ENCODE assay signal across 7 mouse cellular contexts in genomic region chr11:87662822-87663221, GRCm38 (mm10). TPM values are rescaled to one million over a fixed set of nuclear protein-coding genes. Genes with fewer than 3 reads are reported as not detected.
DNase-seq lines count a peak whose midpoint lies in the region; ATAC-seq and TF ChIP-seq lines count a peak whose summit lies in the region.

No protein-coding gene starts in this region.

- no peaks in the 10 kb centered on the region for H3K36me3 ChIP-seq in spleen, adult 2 months (ENCODE audit: control insufficient read depth, insufficient read depth, low read length)
- no peaks in the 10 kb centered on the region for H3K36me3 ChIP-seq in forebrain, embryonic 13.5 days (ENCODE audit: poor library complexity, severe bottlenecking)
- H3K36me3 ChIP-seq in limb, embryonic 13.5 days, result no peaks in the 10 kb centered on the region
- no peaks in the 10 kb centered on the region for H3K36me3 ChIP-seq in stomach, embryonic 15.5 days

- DNase-seq in spleen, adult 2 months (ENCODE audit: low read depth in 1 of 2, low spot score in 2 of 2), result no peak
- DNase-seq in spleen, postnatal 14 days (ENCODE audit: low spot score in 2 of 2), result no peak
- DNase-seq in right cerebral cortex, postnatal 25 days, result no peak
- no peak for DNase-seq in embryo, embryonic 11 days

- H3K27ac ChIP-seq in spleen, adult 2 months (ENCODE audit: insufficient read depth, low read length), result no peak overlapping the region
- no peak overlapping the region for H3K27ac ChIP-seq in forebrain, embryonic 13.5 days
- H3K27ac ChIP-seq in limb, embryonic 13.5 days, result no peak overlapping the region
- H3K27ac ChIP-seq in stomach, embryonic 15.5 days, result peak overlapping the region; percentile 65; the same call in 1 of the 2 replicates

- WGBS in spleen, adult 2 months, result 15% methylated on average over 14 of the region's 14 CpGs
- WGBS in forebrain, embryonic 13.5 days, result 7% methylated on average over 14 of the region's 14 CpGs
- WGBS in limb, embryonic 13.5 days, result 10% methylated on average over 14 of the region's 14 CpGs
- 12% methylated on average over 14 of the region's 14 CpGs for WGBS in stomach, embryonic 15.5 days

- peak overlapping the region; percentile 57 for H3K4me2 ChIP-seq in forebrain, embryonic 13.5 days
- H3K4me2 ChIP-seq in limb, embryonic 13.5 days (replicated peaks), result peak overlapping the region; percentile 75
- peak overlapping the region; percentile 57 for H3K4me2 ChIP-seq in stomach, embryonic 15.5 days

- no peak for ATAC-seq in forebrain, embryonic 13.5 days
- ATAC-seq in limb, embryonic 13.5 days (ENCODE audit: low FRiP score, low read depth), result no peak
- no peak for ATAC-seq in stomach, embryonic 15.5 days (ENCODE audit: insufficient read depth, low FRiP score, low read depth)

- no peaks in the 10 kb centered on the region for H3K9me3 ChIP-seq in forebrain, embryonic 13.5 days (replicated peaks)
- H3K9me3 ChIP-seq in limb, embryonic 13.5 days, result no peaks in the 10 kb centered on the region
- H3K9me3 ChIP-seq in stomach, embryonic 15.5 days, result no peaks in the 10 kb centered on the region

- no peaks in the 10 kb centered on the region for H3K4me1 ChIP-seq in spleen, adult 2 months (ENCODE audit: control insufficient read depth, insufficient read depth, insufficient read length)
- peaks cover 5% of the 10 kb centered on the region; the same call in 1 of the 2 replicates for H3K4me1 ChIP-seq in forebrain, embryonic 13.5 days
- H3K4me1 ChIP-seq in limb, embryonic 13.5 days, result peaks cover 7% of the 10 kb centered on the region
- no peaks in the 10 kb centered on the region for H3K4me1 ChIP-seq in stomach, embryonic 15.5 days

- peaks cover 1% of the 10 kb centered on the region; the same call in 1 of the 2 replicates for H3K27me3 ChIP-seq in spleen, adult 2 months (ENCODE audit: control insufficient read depth, insufficient read depth, low read length)
- H3K27me3 ChIP-seq in forebrain, embryonic 13.5 days, result peaks cover 15% of the 10 kb centered on the region
- peaks cover 14% of the 10 kb centered on the region for H3K27me3 ChIP-seq in limb, embryonic 13.5 days
- H3K27me3 ChIP-seq in stomach, embryonic 15.5 days (replicated peaks), result no peaks in the 10 kb centered on the region

- TF ChIP-seq CTCF in spleen, adult 2 months (IDR thresholded peaks at IDR 0.05; ENCODE audit: extremely low read depth, insufficient read depth, insufficient read length, insufficient replicate concordance), result no peak

- H3K4me3 ChIP-seq in spleen, adult 2 months (ENCODE audit: extremely low read depth, insufficient read depth, insufficient read length), result peak overlapping the region; percentile 43
- peak overlapping the region; percentile 34 for H3K4me3 ChIP-seq in forebrain, embryonic 13.5 days
- peak overlapping the region; percentile 46 for H3K4me3 ChIP-seq in limb, embryonic 13.5 days
- peak overlapping the region; percentile 45 for H3K4me3 ChIP-seq in stomach, embryonic 15.5 days (replicated peaks)

- H3K9ac ChIP-seq in forebrain, embryonic 13.5 days, result 0 out of 2 replicates have a peak overlapping the region, but pooled peaks have one; percentile 28
- H3K9ac ChIP-seq in limb, embryonic 13.5 days, result peak overlapping the region; percentile 55
- peak overlapping the region; percentile 23; the same call in 1 of the 2 replicates for H3K9ac ChIP-seq in stomach, embryonic 15.5 days

- no peak for TF ChIP-seq POLR2A in spleen, adult 2 months (IDR thresholded peaks at IDR 0.05; ENCODE audit: low read depth, low read length)

RNA-seq across cellular contexts. Expression of gene Rnf43, which starts 0.3 kb away (rescaled TPM):
- polyA plus RNA-seq in spleen, adult 2 months (2012; rRNA removed), result 3.5 and 4.9 TPM in 2 replicates
- 0.70 and 1.5 TPM in 2 replicates for polyA plus RNA-seq in forebrain, embryonic 13.5 days (2015; fragmentation: Nextera tagmentation; extraction: Ambion mirVana)
- 3.2 and 4.2 TPM in 2 replicates for polyA plus RNA-seq in limb, embryonic 13.5 days (2015; fragmentation: Nextera tagmentation; extraction: Ambion mirVana)
- polyA plus RNA-seq in stomach, embryonic 15.5 days (2015; fragmentation: Nextera tagmentation; extraction: Ambion mirVana), result 14.0 and 14.5 TPM in 2 replicates

RNA-seq across cellular contexts. Expression of gene Hsf5, which starts 45.9 kb away (rescaled TPM):
- 0.01 TPM in 1 of 2 replicates, not detected in the other for polyA plus RNA-seq in spleen, adult 2 months (2012; rRNA removed)
- polyA plus RNA-seq in forebrain, embryonic 13.5 days (2015; fragmentation: Nextera tagmentation; extraction: Ambion mirVana), result 0.27 and 0.53 TPM in 2 replicates
- polyA plus RNA-seq in limb, embryonic 13.5 days (2015; fragmentation: Nextera tagmentation; extraction: Ambion mirVana), result 0.29 and 0.42 TPM in 2 replicates
- 0.26 and 0.31 TPM in 2 replicates for polyA plus RNA-seq in stomach, embryonic 15.5 days (2015; fragmentation: Nextera tagmentation; extraction: Ambion mirVana)
